8 mouse cellular contexts compared by ENCODE assay signal in the genomic region with DNA sequence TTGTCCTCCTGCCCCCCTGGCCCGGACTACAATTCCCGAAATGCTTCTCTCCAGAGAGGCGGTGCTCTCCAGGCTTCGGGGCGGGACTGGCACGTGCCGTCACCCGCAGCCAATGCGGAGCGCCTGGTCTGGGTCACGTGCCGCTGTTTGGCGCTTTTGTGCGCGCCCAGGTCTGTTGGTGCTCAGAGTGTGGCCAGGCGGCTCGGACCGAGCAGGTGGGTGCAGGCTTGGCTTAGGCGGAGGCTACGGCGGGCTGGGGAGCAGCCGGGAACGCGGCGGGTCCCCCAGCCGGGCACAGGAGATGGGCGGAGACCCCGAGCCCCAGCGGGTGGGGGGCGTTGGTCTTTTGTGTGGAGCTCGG. TPM values are rescaled to one million over a fixed set of nuclear protein-coding genes. Genes with fewer than 3 reads are reported as not detected.
DNase-seq lines count a peak whose midpoint lies in the region; ATAC-seq lines count a peak whose summit lies in the region.

TSS of gene Stmn1 (plus strand) at position 106 of the 361 bp plus-strand sequence.

- WGBS in hindbrain, embryonic 11.5 days: 0% methylated on average over 28 of the region's 31 CpGs

- H3K4me3 ChIP-seq in hindbrain, embryonic 11.5 days (ENCODE audit: low read depth, low read length): peak within 1 kb of the TSS; percentile 96

- H3K4me2 ChIP-seq in hindbrain, embryonic 11.5 days (replicated peaks; ENCODE audit: low read depth, low read length): peak within 1 kb of the TSS; percentile 95

- peak; percentile 86 for DNase-seq in MEL-GATA-1-ER (ENCODE audit: extremely low read depth, low read depth)
- peak; percentile 96 for DNase-seq in cerebellum, adult 8-10 months
- DNase-seq in hindbrain, embryonic 11.5 days (ENCODE audit: low spot score): peak; percentile 96
- peak; percentile 92 to 94 for DNase-seq in layer of hippocampus, postnatal 10 days (ENCODE audit: low spot score in 2 of 2)
- DNase-seq in lung, postnatal 10 days: peak; percentile 97
- peak; percentile 95 for DNase-seq in ovary, postnatal 36 days (ENCODE audit: low spot score)
- peak; percentile 94 for DNase-seq in thymus, postnatal 25 days

- H3K9ac ChIP-seq in hindbrain, embryonic 11.5 days (ENCODE audit: low read depth, low read length): peak within 1 kb of the TSS; percentile 99

- no peaks in the 10 kb centered on the region for H3K27me3 ChIP-seq in hindbrain, embryonic 11.5 days (ENCODE audit: control insufficient read depth, insufficient read depth, low read length)

- H3K27ac ChIP-seq in hindbrain, embryonic 11.5 days (ENCODE audit: low read depth, low read length): peak within 1 kb of the TSS; percentile 98

- H3K36me3 ChIP-seq in hindbrain, embryonic 11.5 days (ENCODE audit: control insufficient read depth, insufficient read depth, low read length): peaks cover 11% of the 10 kb centered on the region; the same call in 1 of the 2 replicates

- no peaks in the 10 kb centered on the region for H3K9me3 ChIP-seq in hindbrain, embryonic 11.5 days (ENCODE audit: control insufficient read depth, low read length)

- 0 out of 2 replicates have a peak, but pooled peaks cover 3% of the 10 kb centered on the region for H3K4me1 ChIP-seq in hindbrain, embryonic 11.5 days (replicated peaks; ENCODE audit: control insufficient read depth, insufficient read depth, low read length)

- peak; percentile 77 for ATAC-seq in frontal cortex, adult (ENCODE audit: low TSS enrichment)
- peak; percentile 94 for ATAC-seq in hindbrain, embryonic 11.5 days (ENCODE audit: low FRiP score)

RNA-seq across cellular contexts. Expression of gene Stmn1, which starts in this region (rescaled TPM):
- 4,486 and 4,492 TPM in 2 replicates for polyA plus RNA-seq in hindbrain, embryonic 11.5 days (2014; fragmentation: Nextera tagmentation; extraction: Ambion mirVana)
- total RNA-seq in layer of hippocampus, postnatal 10 days (2021): 1,000 to 10,000 TPM; 1,050 to 1,137 TPM

Comparison
In these comparisons a context has a peak if more than half of its experiments do, and no peak if none do; other contexts are left out.
1. Peak in every context shown above with its lines: DNase-seq, ATAC-seq, H3K4me3 ChIP-seq and H3K27ac ChIP-seq.